Mouse (Mus musculus): ENCODE data around the gene Btbd35f13.
"Not testable (repeated sequence)": the region's sequence is repeated elsewhere in the genome, so short reads cannot be mapped to it uniquely, and the experiment has no call there.

- not testable (repeated sequence) for TF ChIP-seq CTCF (IDR thresholded peaks at IDR 0.05; ENCODE audit: extremely low read depth, insufficient read depth, insufficient read length, insufficient replicate concordance); POLR2A (IDR thresholded peaks at IDR 0.05; ENCODE audit: low read depth, low read length)
Observed at GRCm38 (mm10) chrX:33702249-33702648, 45.3 kb downstream of the Btbd35f13 start, which contains the start of gene Btbd35f14.
